Mouse (Mus musculus): ENCODE data around the gene Wdhd1. TPM values are rescaled to one million over a fixed set of nuclear protein-coding genes. Genes with fewer than 3 reads are reported as not detected.

Gene Wdhd1
- polyA plus RNA-seq, 1 experiment from 2014 or later: 39.0 TPM

GRCm38 (mm10) chr14:47269706-47270105 is 7.0 kb downstream of the Wdhd1 start:
- Histone ChIP-seq H3K4me2 (replicated peaks; ENCODE audit: low read depth, low read length) (no peak overlapping the region), H3K36me3 (ENCODE audit: control insufficient read depth, insufficient read depth, low read length) (peaks cover 47% of the 10 kb centered on the region), H3K4me1 (ENCODE audit: control insufficient read depth, insufficient read depth, low read length) (no peaks in the 10 kb centered on the region), H3K27me3 (ENCODE audit: control insufficient read depth, insufficient read depth, low read length) (no peaks in the 10 kb centered on the region), H3K4me3 (ENCODE audit: low read depth, low read length) (no peak overlapping the region), H3K27ac (ENCODE audit: low read length) (no peak overlapping the region), H3K9me3 (ENCODE audit: control insufficient read depth, low read depth, low read length) (no peaks in the 10 kb centered on the region), H3K9ac (replicated peaks; ENCODE audit: low read depth, low read length) (no peak overlapping the region)
- WGBS: 94% methylated on average over 2 of the region's 2 CpGs
- ATAC-seq (ENCODE audit: insufficient number of reproducible peaks, insufficient read depth, low FRiP score, low read depth): no peak

DNA sequence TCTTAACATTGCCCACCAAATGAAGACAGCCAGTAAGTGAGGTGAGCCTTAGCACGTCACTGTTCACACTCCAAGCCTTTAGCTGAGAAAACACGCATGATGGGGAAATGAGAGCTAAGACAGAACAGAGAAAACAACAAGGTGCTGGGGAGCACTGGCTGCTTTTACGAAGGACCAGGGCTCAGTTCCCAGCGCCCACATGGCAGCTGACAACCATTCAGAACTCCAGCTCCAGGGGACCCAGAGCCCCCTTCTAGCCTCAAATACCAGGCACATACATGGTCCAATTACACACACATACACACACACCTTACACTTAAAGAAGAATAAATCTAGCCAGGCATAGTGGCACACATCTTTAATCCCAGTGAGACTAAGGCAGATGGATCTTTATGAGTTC is 7.6 kb downstream of the Wdhd1 start:
- Histone ChIP-seq H3K27ac (ENCODE audit: low read length) (no peak overlapping the region), H3K4me1 (ENCODE audit: control insufficient read depth, insufficient read depth, low read length) (no peaks in the 10 kb centered on the region)
- ATAC-seq (ENCODE audit: insufficient number of reproducible peaks, insufficient read depth, low FRiP score, low read depth): no peak

GRCm38 (mm10) chr14:47265829-47266228 is 10.8 kb downstream of the Wdhd1 start:
- 94% methylated on average over 8 of the region's 8 CpGs for WGBS
- peaks cover 47% of the 10 kb centered on the region for H3K36me3 ChIP-seq (ENCODE audit: control insufficient read depth, insufficient read depth, low read length)

More for the DNA sequence above, 7.6 kb downstream of the Wdhd1 start:
- WGBS: 95% methylated on average over 4 of the region's 4 CpGs
- Histone ChIP-seq H3K9ac (replicated peaks; ENCODE audit: low read depth, low read length) (no peak overlapping the region), H3K36me3 (ENCODE audit: control insufficient read depth, insufficient read depth, low read length) (peaks cover 47% of the 10 kb centered on the region), H3K4me2 (replicated peaks; ENCODE audit: low read depth, low read length) (no peak overlapping the region), H3K4me3 (ENCODE audit: low read depth, low read length) (no peak overlapping the region), H3K27me3 (ENCODE audit: control insufficient read depth, insufficient read depth, low read length) (no peaks in the 10 kb centered on the region), H3K9me3 (ENCODE audit: control insufficient read depth, low read depth, low read length) (no peaks in the 10 kb centered on the region)

GRCm38 (mm10) chr14:47264866-47265265 is 11.8 kb downstream of the Wdhd1 start:
- H3K36me3 ChIP-seq (ENCODE audit: control insufficient read depth, insufficient read depth, low read length): peaks cover 48% of the 10 kb centered on the region

More at GRCm38 (mm10) chr14:47265829-47266228, 10.8 kb downstream of the Wdhd1 start:
- no peak overlapping the region for H3K4me2 ChIP-seq (replicated peaks; ENCODE audit: low read depth, low read length)
- H3K9ac ChIP-seq (replicated peaks; ENCODE audit: low read depth, low read length): no peak overlapping the region
- no peaks in the 10 kb centered on the region for H3K27me3 ChIP-seq (ENCODE audit: control insufficient read depth, insufficient read depth, low read length)
- no peak overlapping the region for H3K4me3 ChIP-seq (ENCODE audit: low read depth, low read length)
- H3K4me1 ChIP-seq (ENCODE audit: control insufficient read depth, insufficient read depth, low read length): no peaks in the 10 kb centered on the region
- no peak for ATAC-seq (ENCODE audit: insufficient number of reproducible peaks, insufficient read depth, low FRiP score, low read depth)
- H3K27ac ChIP-seq (ENCODE audit: low read length): no peak overlapping the region
- no peaks in the 10 kb centered on the region for H3K9me3 ChIP-seq (ENCODE audit: control insufficient read depth, low read depth, low read length)

DNA sequence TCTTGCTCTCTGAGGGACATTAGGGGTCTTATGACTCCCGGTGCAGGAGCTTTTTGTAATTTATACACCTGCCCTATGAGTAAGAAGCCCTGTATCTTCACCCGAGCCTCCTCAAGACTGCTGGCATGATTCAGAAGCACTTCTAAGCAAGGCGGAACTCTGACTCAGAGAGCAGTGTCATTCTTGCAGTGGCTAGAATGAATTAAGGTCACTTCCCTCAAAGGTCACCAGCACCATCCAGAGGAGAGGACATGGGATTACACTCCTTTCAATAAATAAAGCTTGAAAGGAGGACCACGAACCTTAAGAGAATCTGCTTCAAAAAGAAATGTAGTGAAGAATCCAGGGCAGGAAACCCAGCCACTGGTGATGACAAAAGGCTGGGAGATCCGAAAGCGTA is 26.8 kb downstream of the Wdhd1 start:
- no peak for ATAC-seq (ENCODE audit: insufficient number of reproducible peaks, insufficient read depth, low FRiP score, low read depth)
- Histone ChIP-seq H3K27ac (ENCODE audit: low read length) (no peak overlapping the region), H3K4me1 (ENCODE audit: control insufficient read depth, insufficient read depth, low read length) (no peaks in the 10 kb centered on the region), H3K9me3 (ENCODE audit: control insufficient read depth, low read depth, low read length) (no peaks in the 10 kb centered on the region), H3K4me3 (ENCODE audit: low read depth, low read length) (no peak overlapping the region), H3K9ac (replicated peaks; ENCODE audit: low read depth, low read length) (no peak overlapping the region), H3K27me3 (ENCODE audit: control insufficient read depth, insufficient read depth, low read length) (no peaks in the 10 kb centered on the region), H3K4me2 (replicated peaks; ENCODE audit: low read depth, low read length) (no peak overlapping the region), H3K36me3 (ENCODE audit: control insufficient read depth, insufficient read depth, low read length) (peaks cover 42% of the 10 kb centered on the region)
- WGBS: 85% methylated on average over 6 of the region's 6 CpGs

More at GRCm38 (mm10) chr14:47264866-47265265, 11.8 kb downstream of the Wdhd1 start:
- no peak for ATAC-seq (ENCODE audit: insufficient number of reproducible peaks, insufficient read depth, low FRiP score, low read depth)
- no peaks in the 10 kb centered on the region for H3K27me3 ChIP-seq (ENCODE audit: control insufficient read depth, insufficient read depth, low read length)
- H3K9ac ChIP-seq (replicated peaks; ENCODE audit: low read depth, low read length): no peak overlapping the region
- H3K9me3 ChIP-seq (ENCODE audit: control insufficient read depth, low read depth, low read length): no peaks in the 10 kb centered on the region
- WGBS: 96% methylated on average over 3 of the region's 3 CpGs
- no peaks in the 10 kb centered on the region for H3K4me1 ChIP-seq (ENCODE audit: control insufficient read depth, insufficient read depth, low read length)
- no peak overlapping the region for H3K4me2 ChIP-seq (replicated peaks; ENCODE audit: low read depth, low read length)
- no peak overlapping the region for H3K27ac ChIP-seq (ENCODE audit: low read length)
- no peak overlapping the region for H3K4me3 ChIP-seq (ENCODE audit: low read depth, low read length)

GRCm38 (mm10) chr14:47242753-47243152 is 33.9 kb downstream of the Wdhd1 start:
- Histone ChIP-seq H3K4me3 (ENCODE audit: low read depth, low read length) (no peak overlapping the region), H3K27me3 (ENCODE audit: control insufficient read depth, insufficient read depth, low read length) (no peaks in the 10 kb centered on the region), H3K4me2 (replicated peaks; ENCODE audit: low read depth, low read length) (no peak overlapping the region), H3K9me3 (ENCODE audit: control insufficient read depth, low read depth, low read length) (no peaks in the 10 kb centered on the region), H3K9ac (replicated peaks; ENCODE audit: low read depth, low read length) (no peak overlapping the region), H3K36me3 (ENCODE audit: control insufficient read depth, insufficient read depth, low read length) (peaks cover 46% of the 10 kb centered on the region), H3K27ac (ENCODE audit: low read length) (no peak overlapping the region), H3K4me1 (ENCODE audit: control insufficient read depth, insufficient read depth, low read length) (no peaks in the 10 kb centered on the region)
- 38% methylated on average over 4 of the region's 4 CpGs for WGBS
- no peak for ATAC-seq (ENCODE audit: insufficient number of reproducible peaks, insufficient read depth, low FRiP score, low read depth)

GRCm38 (mm10) chr14:47241046-47241445 is 35.6 kb downstream of the Wdhd1 start:
- Histone ChIP-seq H3K36me3 (ENCODE audit: control insufficient read depth, insufficient read depth, low read length) (peaks cover 29% of the 10 kb centered on the region), H3K9ac (replicated peaks; ENCODE audit: low read depth, low read length) (no peak overlapping the region), H3K9me3 (ENCODE audit: control insufficient read depth, low read depth, low read length) (no peaks in the 10 kb centered on the region), H3K4me2 (replicated peaks; ENCODE audit: low read depth, low read length) (no peak overlapping the region), H3K4me1 (ENCODE audit: control insufficient read depth, insufficient read depth, low read length) (no peaks in the 10 kb centered on the region), H3K27ac (ENCODE audit: low read length) (no peak overlapping the region), H3K4me3 (ENCODE audit: low read depth, low read length) (no peak overlapping the region), H3K27me3 (ENCODE audit: control insufficient read depth, insufficient read depth, low read length) (no peaks in the 10 kb centered on the region)
- WGBS: 91% methylated on average over 6 of the region's 6 CpGs
- no peak for ATAC-seq (ENCODE audit: insufficient number of reproducible peaks, insufficient read depth, low FRiP score, low read depth)

- H3K27ac ChIP-seq (ENCODE audit: low read length): no peak overlapping the region
- H3K9ac ChIP-seq (replicated peaks; ENCODE audit: low read depth, low read length): no peak overlapping the region
- WGBS: 78% methylated on average over 1 of the region's 1 CpGs
- peaks cover 26% of the 10 kb centered on the region for H3K36me3 ChIP-seq (ENCODE audit: control insufficient read depth, insufficient read depth, low read length)
- peak; percentile 58; the same call in 1 of the 2 replicates for ATAC-seq (ENCODE audit: insufficient number of reproducible peaks, insufficient read depth, low FRiP score, low read depth)
- H3K4me1 ChIP-seq (ENCODE audit: control insufficient read depth, insufficient read depth, low read length): no peaks in the 10 kb centered on the region
- H3K9me3 ChIP-seq (ENCODE audit: control insufficient read depth, low read depth, low read length): peaks cover 3% of the 10 kb centered on the region; the same call in 1 of the 2 replicates
- H3K27me3 ChIP-seq (ENCODE audit: control insufficient read depth, insufficient read depth, low read length): no peaks in the 10 kb centered on the region
- H3K4me3 ChIP-seq (ENCODE audit: low read depth, low read length): no peak overlapping the region
- H3K4me2 ChIP-seq (replicated peaks; ENCODE audit: low read depth, low read length): no peak overlapping the region
Measured at GRCm38 (mm10) chr14:47240600-47240999, 36.1 kb downstream of the Wdhd1 start.

- 89% methylated on average over 4 of the region's 4 CpGs for WGBS
- H3K9ac ChIP-seq (replicated peaks; ENCODE audit: low read depth, low read length): no peak overlapping the region
- no peak overlapping the region for H3K4me2 ChIP-seq (replicated peaks; ENCODE audit: low read depth, low read length)
- no peak overlapping the region for H3K27ac ChIP-seq (ENCODE audit: low read length)
- ATAC-seq (ENCODE audit: insufficient number of reproducible peaks, insufficient read depth, low FRiP score, low read depth): no peak
- H3K4me3 ChIP-seq (ENCODE audit: low read depth, low read length): no peak overlapping the region
- H3K27me3 ChIP-seq (ENCODE audit: control insufficient read depth, insufficient read depth, low read length): no peaks in the 10 kb centered on the region
- H3K4me1 ChIP-seq (ENCODE audit: control insufficient read depth, insufficient read depth, low read length): no peaks in the 10 kb centered on the region
- H3K36me3 ChIP-seq (ENCODE audit: control insufficient read depth, insufficient read depth, low read length): peaks cover 7% of the 10 kb centered on the region
- H3K9me3 ChIP-seq (ENCODE audit: control insufficient read depth, low read depth, low read length): peaks cover 5% of the 10 kb centered on the region; the same call in 1 of the 2 replicates
Measured at GRCm38 (mm10) chr14:47237286-47237685, 39.4 kb downstream of the Wdhd1 start.
